Mouse (Mus musculus) kidney, embryonic 14.5 days (tissue): Measurements from ENCODE around the gene Eya2. TPM values are rescaled to one million over a fixed set of nuclear protein-coding genes. Genes with fewer than 3 reads are reported as not detected.

Experiments used
- ATAC-seq: fragments of 200-750 bp; cut with Nextera tagmentation; 2 replicates; pipeline ENCODE4 v1.8.0; 2017; ENCODE audit warnings: moderate number of reproducible peaks, mild to moderate bottlenecking, moderate TSS enrichment, moderate library complexity; ENCODE audit not compliant: low FRiP score, low TSS enrichment
- H3K27ac ChIP-seq: fragments of 300-500 bp; sonication (generic); 2 replicates; pipeline ENCODE4 v1.5.1; 2014; ENCODE audit warnings: low read depth, mild to moderate bottlenecking, low read length, moderate library complexity, mixed read lengths
- H3K27me3 ChIP-seq: fragments of 300-500 bp; sonication (generic); 2 replicates; pipeline ENCODE4 v1.6.1; 2014; ENCODE audit warnings: mild to moderate bottlenecking, low read length; ENCODE audit not compliant: control insufficient read depth, insufficient read depth
- H3K36me3 ChIP-seq: fragments of 300-500 bp; sonication (generic); 2 replicates; pipeline ENCODE4 v1.6.1; 2014; ENCODE audit warnings: low read length, mixed read lengths; ENCODE audit not compliant: control insufficient read depth, insufficient read depth
- H3K4me1 ChIP-seq: fragments of 300-500 bp; sonication (generic); 2 replicates; pipeline ENCODE4 v1.6.1; 2014; ENCODE audit warnings: low read length, mixed read lengths; ENCODE audit not compliant: control insufficient read depth, insufficient read depth
- H3K4me2 ChIP-seq: fragments of 300-500 bp; sonication (generic); replicated peaks from 2 replicates; pipeline ENCODE4 v1.6.1; 2014; ENCODE audit warnings: low read depth, mild to moderate bottlenecking, low read length
- H3K4me3 ChIP-seq: fragments of 300-500 bp; sonication (generic); 2 replicates; pipeline ENCODE4 v1.5.1; 2014; ENCODE audit warnings: mild to moderate bottlenecking, low read length
- H3K9ac ChIP-seq: fragments of 300-500 bp; sonication (generic); 2 replicates; pipeline ENCODE4 v1.6.1; 2014; ENCODE audit warnings: low read depth, mild to moderate bottlenecking, low read length, moderate library complexity
- H3K9me3 ChIP-seq: fragments of 300-500 bp; sonication (generic); 2 replicates; pipeline ENCODE4 v1.6.1; 2016; ENCODE audit warnings: low read length; ENCODE audit not compliant: control insufficient read depth
- WGBS: fragments of 180-500 bp; shearing (Covaris S2); extraction: QIAGEN DNeasy Blood & Tissue Kit; methylation state at CpG from one replicate; pipeline ENCODE4 v1.1.7; 2014; 5-methylcytosine and 5-hydroxymethylcytosine counted together
- polyA plus RNA-seq: library from polyadenylated mRNA; unstranded; fragments of >200 nt; fragmentation: Nextera tagmentation; extraction: Ambion mirVana; gene quantifications from 2 replicates; pipeline ENCODE4 v1.2.1, GENCODE M21; 2014

Gene Eya2
- polyA plus RNA-seq, 1 experiment from 2014 or later: 10.4 TPM

DNA sequence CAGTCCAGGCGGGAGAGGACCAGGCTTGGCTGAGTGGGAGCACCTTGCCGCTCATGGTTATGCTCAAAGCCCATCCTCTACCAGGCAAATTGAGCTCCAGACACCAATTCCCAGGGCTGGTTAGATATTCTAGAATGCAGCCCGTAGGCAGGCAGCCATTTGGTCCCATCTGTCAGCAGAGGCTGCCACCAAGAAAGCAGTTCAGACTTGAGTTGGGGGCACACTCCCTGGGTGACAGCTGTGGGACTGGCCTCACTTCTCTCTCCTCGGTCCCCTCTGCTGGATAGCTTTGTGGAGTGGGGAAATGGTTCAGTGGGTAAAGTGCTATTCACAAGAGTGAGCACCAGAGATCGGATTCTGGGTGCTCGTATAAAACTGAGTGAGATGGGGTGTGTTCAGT lies 32.0 kb downstream of the Eya2 start:
- Histone ChIP-seq H3K9me3 (no peaks in the 10 kb centered on the region), H3K9ac (no peak overlapping the region), H3K27me3 (0 out of 2 replicates have a peak, but pooled peaks cover 4% of the 10 kb centered on the region), H3K36me3 (no peaks in the 10 kb centered on the region), H3K27ac (no peak overlapping the region), H3K4me1 (no peaks in the 10 kb centered on the region), H3K4me2 (no peak overlapping the region), H3K4me3 (no peak overlapping the region)
- ATAC-seq: no peak
- WGBS: 62% methylated on average over 6 of the region's 6 CpGs

DNA sequence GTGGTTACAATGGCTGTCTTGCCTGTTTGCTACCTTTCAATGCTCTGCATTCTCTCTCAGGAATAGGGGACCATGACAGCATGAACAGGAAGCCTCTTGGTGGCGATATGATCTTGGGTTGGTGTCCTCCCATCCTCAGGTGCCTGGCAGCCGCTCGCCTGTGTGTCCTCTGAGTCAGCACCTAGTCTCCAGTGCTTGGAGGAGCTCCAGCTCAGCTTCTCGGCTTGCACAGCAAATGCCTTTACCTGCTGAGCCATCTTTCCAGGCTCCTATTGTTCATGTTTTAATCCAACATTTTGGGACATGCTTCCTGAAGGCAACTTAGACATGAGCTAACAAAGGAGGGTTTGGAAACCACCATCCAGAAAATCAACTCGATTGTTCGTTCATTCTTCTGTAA lies 33.1 kb downstream of the Eya2 start:
- WGBS: 67% methylated on average over 6 of the region's 6 CpGs
- no peaks in the 10 kb centered on the region for H3K9me3 ChIP-seq
- ATAC-seq: no peak
- H3K36me3 ChIP-seq: no peaks in the 10 kb centered on the region
- H3K4me1 ChIP-seq: no peaks in the 10 kb centered on the region
- H3K27me3 ChIP-seq: 0 out of 2 replicates have a peak, but pooled peaks cover 4% of the 10 kb centered on the region
- H3K27ac ChIP-seq: no peak overlapping the region
- H3K9ac ChIP-seq: no peak overlapping the region
- no peak overlapping the region for H3K4me2 ChIP-seq
- H3K4me3 ChIP-seq: no peak overlapping the region

DNA sequence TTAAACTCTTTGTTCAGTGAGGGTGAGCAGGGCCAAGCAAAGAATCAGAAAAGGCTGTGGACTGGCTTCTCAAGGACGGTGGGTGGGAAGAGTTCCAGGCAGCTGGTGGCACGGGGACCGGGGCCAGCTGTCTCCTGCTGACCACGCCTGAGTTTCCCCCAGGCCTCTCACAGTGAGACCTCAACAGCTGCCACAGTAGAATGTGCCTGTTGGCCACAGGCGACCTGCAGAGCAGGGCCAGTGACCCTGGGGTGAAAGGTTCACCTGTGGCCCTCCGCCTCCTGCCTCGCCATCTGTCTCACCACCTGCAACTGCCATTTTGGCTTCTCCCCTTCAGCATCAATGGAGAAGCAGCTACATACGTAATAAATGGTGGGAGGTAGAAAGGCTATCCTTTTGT lies 35.1 kb downstream of the Eya2 start:
- Histone ChIP-seq H3K4me3 (no peak overlapping the region), H3K27ac (no peak overlapping the region), H3K4me1 (no peaks in the 10 kb centered on the region), H3K9me3 (no peaks in the 10 kb centered on the region), H3K27me3 (0 out of 2 replicates have a peak, but pooled peaks cover 4% of the 10 kb centered on the region), H3K4me2 (no peak overlapping the region), H3K36me3 (no peaks in the 10 kb centered on the region), H3K9ac (no peak overlapping the region)
- WGBS: 37% methylated on average over 8 of the region's 8 CpGs
- ATAC-seq: no peak

GRCm38 (mm10) chr2:165633011-165633785 lies 38.4 kb downstream of the Eya2 start:
- H3K27ac ChIP-seq: no peak overlapping the region
- no peaks in the 10 kb centered on the region for H3K36me3 ChIP-seq
- no peak overlapping the region for H3K4me2 ChIP-seq
- no peak overlapping the region for H3K9ac ChIP-seq
- no peaks in the 10 kb centered on the region for H3K4me1 ChIP-seq
- 68% methylated on average over 11 of the region's 11 CpGs for WGBS
- H3K4me3 ChIP-seq: no peak overlapping the region
- H3K9me3 ChIP-seq: peaks cover 5% of the 10 kb centered on the region
- no peak for ATAC-seq
- H3K27me3 ChIP-seq: 0 out of 2 replicates have a peak, but pooled peaks cover 4% of the 10 kb centered on the region

GRCm38 (mm10) chr2:165634481-165634880 lies 39.6 kb downstream of the Eya2 start:
- 43% methylated on average over 7 of the region's 7 CpGs for WGBS
- no peak overlapping the region for H3K4me3 ChIP-seq
- 0 out of 2 replicates have a peak, but pooled peaks have one; percentile 33 for ATAC-seq
- no peak overlapping the region for H3K27ac ChIP-seq
- 0 out of 2 replicates have a peak, but pooled peaks cover 4% of the 10 kb centered on the region for H3K27me3 ChIP-seq
- peaks cover 5% of the 10 kb centered on the region for H3K9me3 ChIP-seq
- H3K36me3 ChIP-seq: no peaks in the 10 kb centered on the region
- H3K4me2 ChIP-seq: no peak overlapping the region
- no peak overlapping the region for H3K9ac ChIP-seq
- no peaks in the 10 kb centered on the region for H3K4me1 ChIP-seq

DNA sequence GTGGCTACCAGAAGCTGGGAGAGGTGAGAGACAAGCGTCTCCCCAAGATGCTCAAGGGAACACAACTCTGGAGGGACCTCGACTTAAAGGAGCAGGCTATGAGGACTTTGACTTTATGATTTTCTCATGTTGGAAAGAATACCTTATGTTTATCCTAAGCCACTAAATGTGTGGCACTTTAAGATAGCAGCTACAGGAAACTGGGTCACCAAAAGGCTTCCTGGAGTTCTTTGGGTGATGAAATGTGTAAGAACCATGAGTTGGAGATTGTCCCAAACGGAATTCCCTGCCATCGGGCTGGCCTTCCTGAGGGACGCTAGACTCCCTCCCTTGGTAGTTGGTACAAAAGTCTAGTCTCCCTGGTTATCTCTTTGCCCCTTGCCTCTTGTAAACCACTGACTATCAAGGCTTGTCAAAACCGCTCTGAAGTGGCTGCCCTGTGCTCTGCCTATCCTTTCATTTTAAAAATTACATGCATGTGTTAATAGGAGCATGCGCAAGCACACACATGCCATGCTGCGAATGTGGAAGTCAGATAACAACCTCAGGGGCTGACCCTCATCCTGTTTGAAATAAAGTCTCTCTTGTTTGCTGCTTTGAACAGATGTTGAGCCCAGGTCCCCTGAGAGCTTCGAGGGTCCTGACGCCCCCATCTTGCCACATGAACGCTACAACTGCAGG lies 44.4 kb downstream of the Eya2 start:
- H3K4me2 ChIP-seq: no peak overlapping the region
- H3K4me1 ChIP-seq: peaks cover 6% of the 10 kb centered on the region; the same call in 1 of the 2 replicates
- no peak overlapping the region for H3K27ac ChIP-seq
- no peaks in the 10 kb centered on the region for H3K36me3 ChIP-seq
- ATAC-seq: no peak
- peaks cover 5% of the 10 kb centered on the region for H3K9me3 ChIP-seq
- no peak overlapping the region for H3K4me3 ChIP-seq
- H3K9ac ChIP-seq: no peak overlapping the region
- WGBS: 76% methylated on average over 11 of the region's 11 CpGs
- no peaks in the 10 kb centered on the region for H3K27me3 ChIP-seq

DNA sequence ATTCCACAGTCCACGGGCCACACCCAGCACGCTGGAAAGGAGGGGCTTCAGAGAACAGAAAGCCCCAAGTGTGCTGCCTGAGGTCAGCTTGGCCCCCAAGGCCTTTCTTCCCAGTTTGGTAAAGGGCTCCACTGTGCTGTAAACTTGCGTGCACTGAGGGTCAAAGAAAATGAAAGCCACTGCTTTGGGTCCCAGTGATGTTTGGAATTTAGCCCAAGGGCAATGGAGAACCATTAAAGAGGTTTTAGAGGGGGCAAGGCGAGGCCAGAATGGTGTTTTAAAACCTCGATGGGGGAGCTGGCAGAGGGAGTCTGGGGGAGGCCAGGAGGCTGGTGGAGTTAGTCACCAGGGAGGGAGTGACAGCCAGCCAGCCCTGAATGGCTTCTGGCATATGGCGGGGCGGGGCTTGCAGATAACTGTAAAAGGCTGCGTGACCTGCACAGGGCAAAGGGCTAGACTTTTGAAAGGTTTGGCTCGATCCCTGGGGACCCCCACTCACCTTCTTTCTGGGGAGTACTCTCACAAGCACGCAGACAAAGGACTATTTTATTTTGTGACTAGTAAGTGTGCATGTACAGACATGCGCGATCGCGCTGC lies 47.2 kb downstream of the Eya2 start:
- Histone ChIP-seq H3K27ac (no peak overlapping the region), H3K9ac (no peak overlapping the region), H3K36me3 (no peaks in the 10 kb centered on the region), H3K4me1 (peaks cover 6% of the 10 kb centered on the region; the same call in 1 of the 2 replicates), H3K4me2 (no peak overlapping the region), H3K9me3 (peaks cover 5% of the 10 kb centered on the region; the same call in 1 of the 2 replicates), H3K27me3 (no peaks in the 10 kb centered on the region), H3K4me3 (no peak overlapping the region)
- ATAC-seq: no peak
- WGBS: 48% methylated on average over 14 of the region's 14 CpGs

GRCm38 (mm10) chr2:165643596-165643995 lies 48.8 kb downstream of the Eya2 start:
- Histone ChIP-seq H3K4me1 (peaks cover 6% of the 10 kb centered on the region; the same call in 1 of the 2 replicates), H3K27me3 (no peaks in the 10 kb centered on the region), H3K9ac (no peak overlapping the region), H3K4me3 (no peak overlapping the region), H3K4me2 (no peak overlapping the region), H3K27ac (no peak overlapping the region; the same call in 1 of the 2 replicates), H3K36me3 (no peaks in the 10 kb centered on the region), H3K9me3 (no peaks in the 10 kb centered on the region)
- 39% methylated on average over 3 of the region's 3 CpGs for WGBS
- no peak for ATAC-seq
